Mouse (Mus musculus): ENCODE measurements around the gene Msl1. TPM values are rescaled to one million over a fixed set of nuclear protein-coding genes. Genes with fewer than 3 reads are reported as not detected.

Gene Msl1
- polyA plus RNA-seq, 1 experiment from 2014 or later = 33.6 TPM

DNA sequence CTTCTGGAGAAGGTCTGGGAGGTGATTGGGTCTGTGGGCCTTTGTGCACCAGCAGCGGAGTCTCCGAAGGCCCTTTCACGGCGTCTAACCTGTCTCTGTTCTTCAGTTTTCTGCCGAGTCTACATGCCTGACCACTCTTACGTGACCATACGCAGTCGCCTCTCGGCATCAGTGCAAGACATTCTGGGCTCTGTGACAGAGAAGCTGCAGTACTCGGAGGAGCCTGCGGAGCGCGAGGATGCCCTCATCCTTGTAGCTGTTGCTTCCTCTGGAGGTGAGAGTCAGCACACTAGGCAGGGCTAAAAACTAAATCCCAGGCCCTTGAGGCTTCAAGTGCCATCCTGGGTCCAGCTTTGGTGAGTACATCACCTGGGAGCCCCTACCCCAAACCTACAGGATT, 50.7 kb downstream of the Msl1 start:
- Histone ChIP-seq H3K9ac (no peak overlapping the region), H3K27ac (no peak overlapping the region), H3K9me3 (no peaks in the 10 kb centered on the region), H3K4me2 (no peak overlapping the region), H3K4me1 (peaks cover 19% of the 10 kb centered on the region), H3K27me3 (replicated peaks) (no peaks in the 10 kb centered on the region), H3K36me3 (replicated peaks) (no peaks in the 10 kb centered on the region), H3K4me3 (no peak overlapping the region)
- WGBS = 54% methylated on average over 13 of the region's 13 CpGs
- no peak for ATAC-seq (replicated peaks)

DNA sequence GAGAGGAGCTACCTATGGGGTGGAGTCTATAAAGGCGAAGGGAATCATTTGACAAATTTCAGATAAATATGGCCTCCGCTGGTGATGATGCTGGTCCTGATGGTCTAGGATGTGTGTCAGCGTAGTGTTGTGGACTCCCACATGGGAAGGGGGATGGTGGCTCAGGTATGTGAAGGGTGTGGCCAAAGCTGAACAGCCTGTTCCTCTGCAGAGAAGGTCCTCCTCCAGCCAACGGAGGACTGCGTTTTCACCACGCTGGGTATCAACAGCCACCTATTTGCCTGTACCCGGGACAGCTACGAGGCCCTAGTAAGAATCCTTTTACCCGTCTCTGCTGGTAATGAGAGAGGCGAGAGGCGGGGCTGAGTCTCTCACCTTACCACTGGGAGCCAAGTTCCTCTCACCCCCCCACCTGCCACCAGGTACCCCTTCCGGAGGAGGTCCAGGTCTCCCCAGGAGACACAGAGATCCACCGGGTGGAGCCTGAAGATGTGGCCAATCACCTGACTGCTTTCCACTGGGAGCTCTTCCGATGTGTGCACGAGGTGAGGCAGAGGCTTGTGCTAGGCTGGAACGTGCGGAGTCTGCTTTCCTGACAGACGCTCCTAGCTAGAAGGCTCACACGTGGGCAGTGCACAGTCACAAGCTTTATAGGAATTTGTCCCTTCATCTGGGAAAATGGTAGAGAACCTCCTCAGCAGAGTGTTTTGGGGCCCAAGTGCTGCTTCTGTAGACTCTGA, 51.7 kb downstream of the Msl1 start:
- WGBS = 70% methylated on average over 19 of the region's 19 CpGs
- no peaks in the 10 kb centered on the region for H3K27me3 ChIP-seq (replicated peaks)
- H3K4me3 ChIP-seq = no peak overlapping the region
- H3K9ac ChIP-seq = no peak overlapping the region
- no peak for ATAC-seq (replicated peaks)
- peaks cover 20% of the 10 kb centered on the region for H3K4me1 ChIP-seq
- H3K9me3 ChIP-seq = no peaks in the 10 kb centered on the region
- H3K36me3 ChIP-seq (replicated peaks) = no peaks in the 10 kb centered on the region
- no peak overlapping the region for H3K27ac ChIP-seq
- no peak overlapping the region for H3K4me2 ChIP-seq

DNA sequence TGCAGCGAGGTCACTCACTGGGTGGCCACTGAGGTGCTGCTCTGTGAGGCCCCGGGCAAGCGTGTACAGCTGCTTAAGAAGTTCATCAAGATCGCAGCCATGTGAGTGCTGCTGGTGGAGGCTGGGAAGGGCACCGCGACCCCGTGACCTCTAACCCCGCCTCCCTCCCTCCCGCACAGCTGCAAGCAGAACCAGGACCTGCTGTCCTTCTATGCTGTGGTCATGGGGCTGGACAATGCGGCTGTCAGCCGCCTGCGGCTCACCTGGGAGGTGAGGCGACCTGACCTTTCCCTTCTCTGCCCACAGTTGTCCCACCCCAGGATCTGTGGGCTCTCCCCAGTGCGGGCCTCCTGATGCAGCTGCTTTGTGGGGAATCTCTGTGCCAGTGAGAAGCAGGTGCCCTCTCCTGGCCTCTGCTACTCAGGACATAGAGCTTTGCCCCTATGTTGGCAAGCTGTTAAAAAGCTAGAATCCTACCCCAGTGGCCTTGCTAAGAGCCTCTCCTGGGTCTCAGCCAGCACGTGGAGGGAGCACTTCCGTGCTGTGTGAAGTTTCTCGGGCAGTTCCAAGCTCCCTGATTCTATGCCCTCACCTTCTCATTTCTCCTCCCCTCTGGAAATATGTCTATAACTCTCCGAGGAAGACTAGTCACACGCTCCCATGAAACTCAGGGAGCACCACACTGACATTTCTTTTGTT, 54.0 kb downstream of the Msl1 start:
- no peak overlapping the region for H3K4me3 ChIP-seq
- WGBS = 10% methylated on average over 19 of the region's 19 CpGs
- H3K27ac ChIP-seq = no peak overlapping the region
- H3K9ac ChIP-seq = no peak overlapping the region
- H3K27me3 ChIP-seq (replicated peaks) = no peaks in the 10 kb centered on the region
- no peak for ATAC-seq (replicated peaks)
- H3K4me2 ChIP-seq = no peak overlapping the region
- peaks cover 20% of the 10 kb centered on the region for H3K4me1 ChIP-seq
- no peaks in the 10 kb centered on the region for H3K36me3 ChIP-seq (replicated peaks)
- H3K9me3 ChIP-seq = no peaks in the 10 kb centered on the region

DNA sequence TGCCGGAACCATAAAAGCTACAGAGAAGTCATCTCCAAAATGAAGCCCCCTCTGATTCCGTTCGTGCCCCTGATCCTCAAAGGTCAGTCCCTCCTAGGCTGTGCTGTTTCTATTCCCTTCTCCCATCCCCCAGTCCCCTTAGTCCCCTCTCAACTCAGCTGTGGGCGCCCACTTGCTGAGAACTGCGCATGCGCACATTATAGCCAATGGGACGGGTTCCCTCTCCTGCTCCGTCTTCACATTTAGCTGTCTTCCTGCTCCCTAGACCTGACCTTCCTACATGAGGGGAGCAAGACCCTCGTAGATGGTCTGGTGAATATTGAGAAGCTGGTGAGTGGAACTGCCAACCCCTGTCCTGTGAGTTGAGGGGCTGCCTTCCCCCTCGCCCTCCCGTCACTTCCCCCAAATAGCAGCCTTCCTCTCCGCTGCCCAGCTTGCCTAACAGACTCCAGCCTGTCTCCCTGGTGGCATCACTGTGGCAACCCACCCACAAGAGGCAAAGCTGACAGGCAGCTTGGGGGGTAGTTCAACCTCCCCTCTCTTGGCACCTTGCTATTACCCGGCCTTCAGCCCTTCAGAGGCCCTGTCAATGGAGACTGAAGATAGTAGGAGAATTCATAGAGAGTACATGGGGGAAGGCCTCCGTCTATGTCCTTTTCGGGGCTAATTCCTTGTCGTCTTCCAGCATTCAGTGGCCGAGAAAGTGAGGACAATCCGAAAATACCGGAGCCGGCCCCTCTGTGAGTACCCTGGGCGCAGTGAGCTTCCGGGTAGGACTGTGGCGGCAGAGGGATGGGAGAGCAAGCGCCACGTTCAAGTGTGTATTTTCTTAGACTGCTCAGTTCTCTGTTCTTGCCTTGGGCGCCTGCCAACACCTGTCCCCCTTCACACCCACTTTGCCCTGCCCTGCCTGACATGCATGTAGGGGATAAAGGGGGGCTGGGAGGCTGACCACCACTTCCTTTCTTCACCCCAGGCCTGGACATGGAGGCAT, 55.1 kb downstream of the Msl1 start:
- Histone ChIP-seq H3K4me2 (peak overlapping the region; percentile 37), H3K27me3 (replicated peaks) (no peaks in the 10 kb centered on the region), H3K4me1 (peaks cover 20% of the 10 kb centered on the region), H3K27ac (0 out of 2 replicates have a peak overlapping the region, but pooled peaks have one; percentile 44), H3K9ac (peak overlapping the region; percentile 19; the same call in 1 of the 2 replicates), H3K36me3 (replicated peaks) (no peaks in the 10 kb centered on the region), H3K9me3 (no peaks in the 10 kb centered on the region), H3K4me3 (peak overlapping the region; percentile 18; the same call in 1 of the 2 replicates)
- peak; percentile 57; the same call in 1 of the 2 replicates for ATAC-seq (replicated peaks)
- 58% methylated on average over 26 of the region's 26 CpGs for WGBS

- Histone ChIP-seq H3K27ac (no peak overlapping the region), H3K9me3 (no peaks in the 10 kb centered on the region), H3K27me3 (replicated peaks) (no peaks in the 10 kb centered on the region), H3K9ac (no peak overlapping the region), H3K4me3 (no peak overlapping the region), H3K4me1 (peaks cover 18% of the 10 kb centered on the region), H3K36me3 (replicated peaks) (no peaks in the 10 kb centered on the region), H3K4me2 (no peak overlapping the region)
- no peak for ATAC-seq (replicated peaks)
- 82% methylated on average over 8 of the region's 8 CpGs for WGBS
Measured at GRCm38 (mm10) chr11:98854116-98854515, 58.8 kb downstream of the Msl1 start.

- ATAC-seq (replicated peaks) = no peak
- WGBS = 93% methylated on average over 2 of the region's 2 CpGs
Measured at GRCm38 (mm10) chr11:98854659-98855058, 59.3 kb downstream of the Msl1 start.

More at GRCm38 (mm10) chr11:98854659-98855058, 59.3 kb downstream of the Msl1 start:
- peaks cover 13% of the 10 kb centered on the region; the same call in 1 of the 2 replicates for H3K4me1 ChIP-seq
- no peak overlapping the region for H3K4me2 ChIP-seq
- no peaks in the 10 kb centered on the region for H3K9me3 ChIP-seq
- H3K27ac ChIP-seq = no peak overlapping the region
- H3K4me3 ChIP-seq = no peak overlapping the region
- H3K27me3 ChIP-seq (replicated peaks) = no peaks in the 10 kb centered on the region
- H3K36me3 ChIP-seq (replicated peaks) = no peaks in the 10 kb centered on the region
- no peak overlapping the region for H3K9ac ChIP-seq

Other genes starting within 250 kb of the Msl1 start
- 0.04 TPM in 1 of 2 replicates, not detected in the other for gene Ikzf3, start 249.5 kb upstream of the Msl1 start, polyA plus RNA-seq (2015; fragmentation: Nextera tagmentation; extraction: Ambion mirVana)
- 0.14 TPM in 1 of 2 replicates, not detected in the other for gene Zpbp2, start 244.4 kb upstream of the Msl1 start, polyA plus RNA-seq (2015; fragmentation: Nextera tagmentation; extraction: Ambion mirVana)
- 120 TPM in 2 replicates for gene Ormdl3, start 208.1 kb upstream of the Msl1 start, polyA plus RNA-seq (2015; fragmentation: Nextera tagmentation; extraction: Ambion mirVana)
- gene Lrrc3c, start 197.2 kb upstream of the Msl1 start, polyA plus RNA-seq (2015; fragmentation: Nextera tagmentation; extraction: Ambion mirVana) = not detected in 2 replicates
- 0.66 and 0.72 TPM in 2 replicates for gene Gm12355, start 169.9 kb upstream of the Msl1 start, polyA plus RNA-seq (2015; fragmentation: Nextera tagmentation; extraction: Ambion mirVana)
- not detected in 2 replicates for gene Gsdma3, start 169.2 kb upstream of the Msl1 start, polyA plus RNA-seq (2015; fragmentation: Nextera tagmentation; extraction: Ambion mirVana)
- not detected in 2 replicates for gene Gsdma2, start 148.8 kb upstream of the Msl1 start, polyA plus RNA-seq (2015; fragmentation: Nextera tagmentation; extraction: Ambion mirVana)
- gene Gsdma, start 131.2 kb upstream of the Msl1 start, polyA plus RNA-seq (2015; fragmentation: Nextera tagmentation; extraction: Ambion mirVana) = not detected in 2 replicates
- 198 TPM in 2 replicates for gene Psmd3, start 113.0 kb upstream of the Msl1 start, polyA plus RNA-seq (2015; fragmentation: Nextera tagmentation; extraction: Ambion mirVana)
- gene Csf3, start 94.3 kb upstream of the Msl1 start, polyA plus RNA-seq (2015; fragmentation: Nextera tagmentation; extraction: Ambion mirVana) = not detected in 2 replicates
- gene Med24, start 66.1 kb upstream of the Msl1 start, polyA plus RNA-seq (2015; fragmentation: Nextera tagmentation; extraction: Ambion mirVana) = 82.9 and 84.8 TPM in 2 replicates
- gene Thra, start 54.9 kb upstream of the Msl1 start, polyA plus RNA-seq (2015; fragmentation: Nextera tagmentation; extraction: Ambion mirVana) = 151 and 158 TPM in 2 replicates
- gene Nr1d1, start 20.2 kb upstream of the Msl1 start, polyA plus RNA-seq (2015; fragmentation: Nextera tagmentation; extraction: Ambion mirVana) = 3.4 and 3.9 TPM in 2 replicates
- 56.3 and 57.7 TPM in 2 replicates for gene Casc3, start 9.4 kb downstream of the Msl1 start, polyA plus RNA-seq (2015; fragmentation: Nextera tagmentation; extraction: Ambion mirVana)
- 9.1 and 9.2 TPM in 2 replicates for gene Rapgefl1, start 41.3 kb downstream of the Msl1 start, polyA plus RNA-seq (2015; fragmentation: Nextera tagmentation; extraction: Ambion mirVana)
- 4.9 and 5.3 TPM in 2 replicates for gene Wipf2, start 68.1 kb downstream of the Msl1 start, polyA plus RNA-seq (2015; fragmentation: Nextera tagmentation; extraction: Ambion mirVana)
- 3.9 and 4.2 TPM in 2 replicates for gene Cdc6, start 112.3 kb downstream of the Msl1 start, polyA plus RNA-seq (2015; fragmentation: Nextera tagmentation; extraction: Ambion mirVana)
- gene Rara, start 132.3 kb downstream of the Msl1 start, polyA plus RNA-seq (2015; fragmentation: Nextera tagmentation; extraction: Ambion mirVana) = 9.7 and 10.5 TPM in 2 replicates
- gene Gjd3, start 187.5 kb downstream of the Msl1 start, polyA plus RNA-seq (2015; fragmentation: Nextera tagmentation; extraction: Ambion mirVana) = 1.4 and 2.4 TPM in 2 replicates
- 31.8 and 33.9 TPM in 2 replicates for gene Top2a, start 228.7 kb downstream of the Msl1 start, polyA plus RNA-seq (2015; fragmentation: Nextera tagmentation; extraction: Ambion mirVana)
- 136 and 154 TPM in 2 replicates for gene Igfbp4, start 245.7 kb downstream of the Msl1 start, polyA plus RNA-seq (2015; fragmentation: Nextera tagmentation; extraction: Ambion mirVana)